Mouse (Mus musculus): Measurements from ENCODE around the gene Metrnl. TPM values are rescaled to one million over a fixed set of nuclear protein-coding genes. Genes with fewer than 3 reads are reported as not detected.
"Not testable (repeated sequence)": the region's sequence is repeated elsewhere in the genome, so short reads cannot be mapped to it uniquely, and the experiment has no call there.

Gene Metrnl
- 10 to 100 TPM in 3 of 4 experiments, 1 to 10 TPM in 1; 9.0 to 14.8 (median 12.3) TPM for total RNA-seq (2022)

DNA sequence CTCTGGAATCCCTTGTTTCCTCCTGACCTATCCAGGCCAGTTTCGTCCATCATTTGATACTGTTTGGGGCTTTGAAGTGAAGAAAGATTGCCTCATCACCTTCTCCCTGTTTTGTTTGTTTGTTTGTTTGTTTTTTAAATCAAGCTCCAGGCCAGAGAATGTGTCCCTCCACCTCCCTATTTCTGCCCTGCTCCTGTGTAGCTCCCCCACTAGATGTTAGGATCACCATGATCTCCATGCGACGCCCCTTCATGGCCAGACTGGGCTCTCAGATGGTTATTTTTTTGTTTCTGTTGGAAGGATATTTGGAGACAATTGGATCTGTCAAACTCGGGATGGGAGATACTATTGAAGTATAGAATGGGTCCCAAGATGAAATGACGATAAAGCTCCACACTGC lies at the start of gene Metrnl:
Gene Metrnl (plus strand): TSS at position 301 of the 400 bp plus-strand sequence.
- DNase-seq (ENCODE audit: low spot score in 2 of 2) = no peak

DNA sequence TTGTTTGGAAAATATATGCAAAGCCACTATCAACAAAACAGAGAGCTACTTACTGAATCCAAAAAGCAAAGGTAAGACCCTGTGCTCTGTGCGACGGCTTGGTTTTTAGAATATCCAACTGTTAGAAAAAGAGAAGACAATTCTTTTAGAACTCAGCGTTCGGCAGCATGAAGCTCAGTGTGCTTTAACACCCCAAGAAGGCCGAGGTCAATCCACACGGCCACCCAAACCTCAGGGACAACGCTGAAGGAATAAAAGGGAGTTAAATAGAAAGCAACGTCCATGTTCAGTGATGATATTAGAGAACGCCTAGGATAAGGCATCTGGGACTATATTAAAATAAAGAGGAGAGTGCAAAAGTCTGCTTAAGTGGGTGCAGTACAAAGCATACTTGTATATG lies 49.8 kb upstream of the Metrnl start:
- DNase-seq (ENCODE audit: low spot score in 2 of 2) = no peak

DNA sequence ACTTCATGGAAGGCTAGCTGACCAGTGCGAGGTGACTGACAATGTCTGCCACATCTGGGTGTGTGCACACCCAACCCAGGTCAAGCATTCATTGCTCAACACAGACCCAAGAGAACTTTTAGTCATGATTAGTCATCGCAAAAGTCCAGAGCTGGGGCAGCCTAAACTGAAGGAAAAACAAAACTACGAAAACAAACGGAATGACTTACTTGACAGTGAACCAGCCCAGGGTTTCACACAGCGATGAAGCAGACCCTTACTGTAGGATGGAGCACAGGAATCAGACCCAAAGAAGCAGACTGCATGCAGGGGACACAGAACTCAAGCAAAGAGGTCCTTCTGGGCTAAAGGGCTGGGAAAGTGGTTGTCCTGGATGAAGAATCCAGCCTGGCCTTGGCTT lies 49.4 kb upstream of the Metrnl start:
- DNase-seq (ENCODE audit: low spot score in 2 of 2) = no peak

DNA sequence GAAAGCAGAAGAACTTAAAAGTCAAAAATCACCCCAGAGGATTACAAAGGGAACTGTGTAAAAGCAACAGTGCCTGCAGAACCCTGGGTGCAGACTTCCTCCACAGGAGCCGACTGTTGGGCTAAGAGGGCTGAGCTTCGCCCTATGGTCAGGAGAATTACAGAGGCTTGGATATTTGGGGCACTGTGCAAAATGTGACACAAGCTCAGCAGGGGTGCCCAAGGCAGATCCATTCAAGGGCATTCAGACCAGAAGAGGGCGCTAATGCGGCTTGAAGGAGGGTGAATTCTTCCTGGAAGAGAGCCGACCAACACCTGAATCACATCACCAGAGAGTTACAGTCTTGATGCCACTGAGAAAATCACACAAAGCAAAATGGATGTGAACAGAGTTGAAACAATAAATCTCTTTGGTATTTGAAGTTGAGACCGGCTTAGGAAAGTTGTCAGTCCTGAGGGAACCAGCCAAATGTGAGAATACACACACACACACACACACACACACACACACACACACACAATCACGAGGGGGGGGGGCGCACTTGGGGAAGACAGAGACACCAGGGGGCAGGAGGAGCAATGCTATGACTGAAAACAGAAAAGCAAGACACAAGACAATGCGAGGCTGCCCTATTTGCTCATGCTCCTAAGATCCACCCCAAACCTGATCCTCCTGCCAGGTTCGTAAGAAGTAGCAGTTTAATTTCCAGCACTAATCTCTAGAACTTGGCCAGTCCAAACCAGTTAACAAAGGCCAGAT lies 48.6 kb upstream of the Metrnl start:
- DNase-seq (ENCODE audit: low spot score in 2 of 2) = peak in 1 of 2 experiments; percentile 40

DNA sequence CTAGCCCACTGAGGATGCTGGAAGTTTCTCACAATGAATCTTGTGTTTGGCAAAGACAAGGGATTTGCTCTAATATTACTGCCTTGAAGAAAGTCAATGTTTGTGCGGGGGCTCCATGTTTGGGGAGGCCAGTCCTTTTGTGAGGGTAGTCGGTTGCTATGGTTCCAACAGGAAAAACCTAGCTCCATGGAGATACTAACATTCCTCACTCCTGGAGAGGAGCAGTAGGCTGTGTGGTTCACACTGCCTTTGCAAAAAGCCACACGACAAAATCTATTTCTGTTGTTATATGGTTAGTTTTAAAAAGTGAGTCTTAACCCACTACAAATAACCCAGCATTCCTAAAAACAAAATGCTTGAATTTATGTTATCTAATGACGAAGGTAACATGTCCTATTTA lies 47.7 kb upstream of the Metrnl start:
- no peak for DNase-seq (ENCODE audit: low spot score in 2 of 2)

DNA sequence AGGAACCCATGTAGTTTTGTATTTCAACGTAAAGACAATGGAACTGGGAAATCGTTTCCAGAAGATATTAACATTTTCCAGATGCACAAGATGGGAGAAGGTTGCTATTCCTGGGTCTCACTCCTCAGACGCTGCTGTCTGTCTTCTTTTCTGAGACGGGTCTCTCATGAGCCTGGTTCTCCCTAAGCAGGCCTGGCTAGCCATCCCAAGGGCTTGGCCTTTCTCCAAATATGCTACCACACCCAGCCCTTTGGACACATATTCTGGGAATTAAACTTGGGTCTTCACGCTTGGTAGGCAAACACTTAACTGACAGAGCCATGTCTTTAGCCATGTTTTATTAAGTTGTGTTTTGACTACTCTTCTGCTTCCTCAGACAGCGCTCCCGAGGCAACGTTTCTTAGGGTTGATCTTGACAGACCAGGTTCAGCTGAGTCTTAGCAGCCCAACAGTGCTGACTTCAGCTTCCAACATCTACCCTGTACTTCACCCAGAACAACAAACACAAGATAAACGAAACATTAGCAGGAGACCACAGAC lies 46.9 kb upstream of the Metrnl start:
- no peak for DNase-seq (ENCODE audit: low spot score in 2 of 2)

DNA sequence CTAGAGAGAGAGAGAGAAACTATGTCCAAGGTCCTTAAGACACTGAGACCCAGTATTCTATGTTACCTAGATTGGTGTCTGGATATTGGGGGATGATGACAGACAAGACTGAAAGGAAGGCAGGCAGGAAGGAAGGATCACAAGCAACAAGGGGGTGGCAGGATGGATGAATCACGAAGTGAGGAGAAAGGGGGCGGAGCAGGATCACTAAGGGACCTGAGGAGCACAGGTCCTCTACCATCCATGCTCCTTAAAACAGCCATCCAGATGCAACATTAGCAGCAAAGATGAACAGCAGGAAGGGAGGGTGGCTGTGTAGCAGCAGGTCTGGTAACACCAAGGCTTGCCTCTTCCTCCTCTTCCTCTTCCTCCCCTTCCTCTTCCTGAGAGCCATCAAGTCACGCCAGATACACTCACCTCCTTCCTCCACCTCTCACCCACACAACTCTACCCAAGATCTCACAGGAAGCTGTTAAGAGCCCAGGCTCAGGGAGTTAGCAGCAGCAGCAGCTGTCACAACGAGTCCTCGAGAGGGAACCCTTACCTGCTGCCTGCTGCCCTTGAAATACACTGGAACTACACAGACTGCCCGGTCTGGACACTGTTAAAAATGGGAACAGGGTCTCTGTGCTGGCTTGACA lies 46.1 kb upstream of the Metrnl start:
- no peak for DNase-seq (ENCODE audit: low spot score in 2 of 2)

DNA sequence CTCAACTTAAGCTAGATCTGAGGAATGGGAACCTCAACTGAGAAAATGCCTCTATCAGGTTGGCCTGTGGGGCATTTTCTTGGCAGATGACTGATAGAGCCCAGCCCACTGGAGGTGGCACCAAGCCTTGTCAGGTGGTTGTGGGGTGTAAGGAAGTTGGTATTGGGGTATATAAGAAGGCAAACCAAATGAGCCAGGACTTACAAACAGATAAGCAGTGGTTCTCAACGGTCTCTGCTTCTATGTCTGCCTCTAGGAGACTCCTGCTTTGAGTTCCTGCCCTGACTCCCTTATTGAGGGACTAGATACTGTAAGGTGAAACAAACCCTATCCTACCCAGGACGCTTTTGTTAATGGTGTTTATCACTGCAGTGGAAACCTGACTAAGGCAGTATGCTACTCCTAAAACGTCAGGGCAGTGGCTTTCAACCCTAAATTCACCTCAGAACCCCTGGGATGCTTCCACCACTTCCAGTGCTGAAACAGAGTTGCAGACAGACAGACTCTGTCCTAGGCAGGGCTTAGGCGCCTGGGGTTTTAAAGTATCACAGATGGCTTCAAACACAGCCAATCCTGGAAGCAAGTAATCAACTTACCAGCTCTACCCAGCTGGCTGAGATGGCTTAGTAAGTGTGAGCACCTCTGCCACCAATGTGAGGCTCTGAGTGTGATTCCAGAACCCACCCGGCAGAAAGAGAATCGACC lies 45.4 kb upstream of the Metrnl start:
- no peak for DNase-seq (ENCODE audit: low spot score in 2 of 2)

DNA sequence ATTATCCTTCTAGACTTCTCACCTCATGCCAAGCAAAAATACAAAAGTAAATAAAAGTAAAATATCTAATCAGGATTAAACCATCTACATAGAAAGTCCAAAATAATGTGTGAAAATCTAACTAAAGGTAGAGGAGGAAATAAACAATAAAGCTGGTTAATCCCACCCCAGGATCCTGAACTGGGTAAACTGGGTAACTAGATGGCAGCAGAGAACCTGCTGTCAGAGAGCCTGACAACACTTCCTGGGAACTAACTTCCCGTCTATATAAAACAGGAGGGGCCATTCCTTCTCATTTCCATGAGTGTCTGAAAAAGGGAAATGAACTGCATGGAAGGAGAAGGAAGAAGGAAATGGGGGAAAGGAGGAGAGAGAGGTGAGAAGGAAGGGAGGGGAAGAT lies 43.2 kb upstream of the Metrnl start:
- DNase-seq (ENCODE audit: low spot score in 2 of 2) = no peak

DNA sequence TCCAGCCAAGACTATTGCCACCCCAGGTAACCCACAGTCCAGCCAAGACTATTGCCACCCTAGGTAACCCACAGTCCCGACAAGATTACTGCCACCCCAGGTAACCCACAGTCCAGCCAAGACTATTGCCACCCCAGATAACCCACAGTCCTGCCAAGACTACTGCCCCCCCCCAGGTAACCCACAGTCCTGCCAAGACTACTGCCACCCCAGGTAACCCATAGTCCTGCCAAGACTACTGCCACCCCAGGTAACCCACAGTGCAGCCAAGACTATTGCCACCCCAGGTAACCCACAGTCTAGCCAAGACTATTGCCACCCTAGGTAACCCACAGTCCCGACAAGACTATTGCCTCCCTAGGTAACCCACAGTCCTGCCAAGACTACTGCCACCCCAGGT lies 40.7 kb upstream of the Metrnl start:
- DNase-seq (ENCODE audit: low spot score in 2 of 2) = not testable (repeated sequence)

DNA sequence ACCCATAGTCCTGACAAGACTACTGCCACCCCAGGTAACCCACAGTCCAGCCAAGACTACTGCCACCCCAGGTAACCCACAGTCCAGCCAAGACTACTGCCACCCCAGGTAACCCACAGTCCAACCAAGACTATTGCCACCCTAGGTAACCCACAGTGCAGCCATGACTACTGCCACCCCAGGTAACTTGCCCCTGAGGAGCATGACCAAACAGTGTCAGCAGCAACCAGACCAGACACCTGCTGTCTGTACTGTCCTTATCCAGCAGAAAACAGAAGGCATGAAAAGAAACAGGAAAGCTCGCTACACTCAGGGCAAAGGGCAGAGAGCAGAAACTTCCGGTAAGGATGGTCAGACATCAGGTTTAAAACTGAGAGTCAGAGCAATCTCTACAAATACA lies 40.2 kb upstream of the Metrnl start:
- no peak for DNase-seq (ENCODE audit: low spot score in 2 of 2)

DNA sequence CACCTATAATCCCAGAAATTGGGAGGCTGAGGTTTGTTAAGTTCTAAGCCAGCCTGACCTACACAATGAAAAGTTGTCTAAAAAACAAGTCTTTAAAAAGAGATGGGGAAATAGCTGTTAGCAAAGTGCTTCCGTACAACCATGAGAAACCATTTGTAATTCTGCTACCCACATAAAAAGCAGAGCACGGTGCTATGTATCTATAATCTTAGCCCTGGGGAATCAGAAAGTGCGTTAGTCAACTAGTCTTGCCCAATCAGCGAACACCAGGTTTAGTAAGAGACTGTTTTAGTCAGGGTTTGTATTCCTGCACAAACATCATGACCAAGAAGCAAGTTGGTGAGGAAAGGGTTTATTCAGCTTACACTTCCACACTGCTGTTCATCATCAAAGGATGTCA lies 33.8 kb upstream of the Metrnl start:
- DNase-seq (ENCODE audit: low spot score in 2 of 2) = no peak

DNA sequence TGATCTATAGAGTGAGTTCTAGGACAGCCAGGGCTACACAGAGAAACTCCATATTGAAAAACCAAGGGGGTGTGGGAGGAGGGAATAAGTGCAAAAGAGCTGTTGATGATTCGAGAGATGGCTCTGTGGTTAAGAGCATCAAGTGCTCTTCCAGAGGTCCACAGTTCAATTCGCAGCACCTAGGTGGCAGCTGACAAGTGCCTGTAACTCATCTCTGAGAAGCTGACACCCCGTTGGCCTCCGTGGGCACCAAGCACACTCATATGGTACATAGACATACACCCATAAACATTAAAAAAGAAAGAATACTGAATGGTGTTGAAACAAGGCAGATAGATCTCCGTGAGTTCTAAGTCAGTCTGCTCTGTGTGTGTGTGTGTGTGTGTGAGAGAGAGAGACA lies 32.6 kb upstream of the Metrnl start:
- no peak for DNase-seq (ENCODE audit: low spot score in 2 of 2)

DNA sequence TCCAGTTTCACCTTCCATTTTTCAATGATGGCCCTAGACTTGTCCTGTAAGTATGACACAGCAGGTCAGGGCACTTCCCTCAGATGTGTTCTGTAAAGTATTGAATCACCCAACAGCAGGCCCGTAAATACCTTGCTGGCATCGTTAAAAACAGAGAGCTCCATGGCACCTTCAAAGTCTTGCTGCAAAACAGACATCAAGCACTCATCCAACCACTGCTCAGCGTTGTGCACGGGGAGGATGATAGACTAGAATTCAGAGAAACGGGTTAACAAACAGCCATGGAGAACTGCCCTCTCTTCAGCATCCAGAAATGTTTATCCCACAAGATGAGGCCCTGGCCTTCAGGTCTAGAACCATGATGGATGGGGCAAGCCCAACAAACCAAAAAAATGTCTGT lies 30.4 kb upstream of the Metrnl start:
- no peak for DNase-seq (ENCODE audit: low spot score in 2 of 2)

DNA sequence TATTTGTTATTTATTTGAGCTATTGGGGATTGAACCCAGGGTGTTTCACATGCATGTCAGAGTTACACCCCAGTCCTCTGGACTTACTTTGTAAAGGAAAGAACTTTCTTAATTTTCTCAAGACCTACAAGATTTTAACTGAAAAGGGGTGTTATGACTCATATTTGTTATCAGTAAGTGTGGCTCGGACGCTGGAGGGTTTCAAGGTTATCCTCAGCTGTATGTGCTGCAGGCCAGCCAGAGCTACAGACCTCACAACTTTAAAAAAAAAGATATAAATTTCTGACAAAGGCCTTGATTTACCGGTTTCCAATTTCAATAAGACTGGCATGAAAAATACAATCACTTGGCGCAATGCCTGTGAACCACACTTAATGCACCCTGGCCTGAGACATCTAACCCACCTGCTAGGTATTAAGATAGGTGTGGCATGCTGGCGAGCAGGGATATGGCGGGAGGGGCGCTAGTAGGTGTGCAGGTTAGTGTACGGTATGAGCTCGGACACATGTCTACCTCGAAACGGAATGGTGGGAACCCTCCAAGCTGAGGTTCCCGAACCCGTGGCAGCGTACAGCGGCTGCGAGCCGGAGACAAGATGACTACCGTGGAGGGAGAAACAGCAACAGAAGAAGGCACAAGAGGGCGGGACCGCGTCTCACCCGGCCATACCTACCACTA lies 28.9 kb upstream of the Metrnl start:
- peak in 1 of 2 experiments; percentile 20 for DNase-seq (ENCODE audit: low spot score in 2 of 2)

DNA sequence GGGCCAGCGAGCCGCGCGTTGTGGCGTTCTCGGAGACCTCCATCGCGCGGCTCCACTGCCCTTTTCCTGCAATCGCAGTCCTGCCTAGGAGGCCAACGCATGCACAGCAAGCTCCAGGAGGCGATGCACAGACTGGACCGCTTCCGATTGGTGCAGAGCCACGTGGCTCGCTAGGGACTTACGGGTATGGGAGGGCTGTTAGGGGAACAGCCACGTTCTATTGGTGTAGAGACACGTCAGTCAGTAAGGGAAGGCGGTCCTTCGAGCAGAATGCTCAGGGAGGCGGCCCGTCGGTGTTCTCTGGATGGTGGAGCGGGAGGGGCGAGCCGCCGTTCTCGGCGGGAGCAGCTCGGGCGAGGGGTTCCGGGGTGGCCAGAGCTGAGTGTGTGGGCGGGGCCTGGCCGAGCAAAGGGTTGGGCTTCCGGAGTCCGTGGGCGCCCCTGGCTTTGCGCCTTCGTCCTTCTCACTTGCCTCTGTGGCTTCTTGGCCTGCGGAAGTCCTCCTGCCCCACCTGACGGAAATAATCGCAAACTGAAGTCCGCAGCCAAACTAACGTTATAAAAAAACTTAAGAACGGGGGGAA lies 28.3 kb upstream of the Metrnl start, which contains the start of gene B3gntl1:
Gene B3gntl1 (minus strand): TSS at position 164 of the 583 bp plus-strand sequence.
- peak; percentile 99 to 100 for DNase-seq (ENCODE audit: low spot score in 2 of 2)

DNA sequence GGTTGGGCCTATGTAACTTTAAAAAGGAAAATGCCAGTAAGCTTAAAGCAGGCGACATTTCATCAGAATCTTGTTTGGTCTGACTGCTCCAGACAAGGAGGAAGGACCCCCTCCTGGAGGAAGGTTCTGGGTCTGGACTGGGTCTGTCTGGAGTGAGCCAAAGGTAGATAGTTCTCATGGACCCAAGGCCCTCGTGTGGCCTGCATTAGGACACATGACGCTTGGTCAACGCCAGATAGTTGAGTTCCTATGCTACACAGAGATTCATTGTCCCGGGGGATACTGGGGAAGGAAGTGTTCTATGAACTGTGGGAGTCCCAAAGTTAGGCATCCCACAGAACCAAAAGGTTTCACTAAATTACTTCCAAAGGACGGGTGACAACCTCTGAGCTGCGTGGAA lies 27.7 kb upstream of the Metrnl start:
- no peak for DNase-seq (ENCODE audit: low spot score in 2 of 2)

DNA sequence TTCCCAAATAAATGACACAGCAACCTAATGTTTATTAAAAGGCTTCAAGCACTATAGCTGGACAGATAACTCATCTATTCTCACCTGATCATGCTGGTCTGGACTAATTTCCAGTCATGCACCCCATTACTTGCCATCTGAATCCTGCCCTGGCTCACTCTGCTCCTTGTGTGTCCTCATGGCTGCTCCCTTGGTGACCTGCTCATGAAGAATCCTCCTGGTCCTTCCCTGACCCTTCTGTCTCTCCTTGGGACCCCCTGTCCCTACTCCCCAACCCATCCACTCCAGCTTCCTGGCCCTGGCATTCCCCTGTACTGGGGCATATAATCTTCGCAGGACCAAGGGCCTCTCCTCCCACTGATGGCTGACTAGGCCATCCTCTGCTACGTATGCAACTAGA lies 24.5 kb upstream of the Metrnl start:
- no peak for DNase-seq (ENCODE audit: low spot score in 2 of 2)

DNA sequence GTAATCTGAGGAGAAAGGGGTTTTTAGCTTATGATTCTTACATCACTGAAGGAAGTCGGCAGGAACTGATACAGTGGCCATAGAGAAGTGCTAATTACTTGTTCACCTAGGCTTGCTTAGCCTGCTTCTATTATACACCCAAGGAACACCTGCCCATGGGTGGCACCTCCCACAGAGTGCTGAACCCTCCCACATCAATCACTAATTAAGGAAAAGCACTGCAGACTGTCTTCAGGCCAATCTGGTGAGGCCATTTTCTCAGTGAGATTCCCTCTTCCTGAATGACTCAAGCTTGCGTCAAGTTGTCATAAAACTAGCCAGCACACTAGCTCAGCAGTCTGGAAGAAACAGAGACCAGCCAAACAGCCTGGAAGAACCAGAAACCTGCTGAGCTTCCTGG lies 21.8 kb upstream of the Metrnl start:
- DNase-seq (ENCODE audit: low spot score in 2 of 2) = peak in 1 of 2 experiments; percentile 12

DNA sequence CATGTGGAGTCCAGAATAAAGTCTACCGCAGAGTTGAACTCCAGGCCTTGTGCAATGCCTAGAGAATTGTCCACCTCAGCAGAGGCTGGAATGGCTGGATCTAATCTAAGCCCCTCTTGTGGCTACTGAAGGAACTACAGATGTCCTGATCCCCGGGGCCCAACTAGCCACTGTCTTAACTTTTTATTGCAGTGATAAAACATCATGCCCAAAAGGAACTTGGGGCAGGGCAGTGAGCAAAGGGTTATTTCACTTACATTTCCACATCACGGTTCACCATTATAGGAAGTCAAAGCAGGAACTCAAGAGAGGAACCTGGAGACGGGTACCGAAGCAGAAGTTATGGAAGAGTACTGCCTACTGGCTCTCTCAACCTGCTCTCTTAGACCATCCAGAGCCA lies 20.6 kb upstream of the Metrnl start:
- DNase-seq (ENCODE audit: low spot score in 2 of 2) = no peak

DNA sequence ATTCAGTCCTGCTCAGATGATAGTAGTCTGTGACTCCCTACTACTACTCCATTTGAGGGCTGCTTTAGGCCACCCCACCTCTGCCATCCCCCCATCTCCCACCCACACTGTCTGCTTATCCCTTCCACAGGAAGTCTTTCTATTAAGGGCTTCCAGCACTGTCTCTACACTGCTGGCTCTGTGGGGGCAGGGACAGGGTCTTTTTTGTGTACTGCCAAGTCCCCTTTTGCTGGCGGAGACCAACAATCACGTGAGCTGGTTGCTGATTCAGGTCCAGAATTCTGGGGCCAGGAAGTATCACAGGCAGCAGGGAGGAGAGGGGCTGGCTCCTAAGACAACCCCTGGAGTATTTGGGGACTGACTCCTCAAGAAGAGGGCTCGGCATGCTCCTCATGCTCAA lies 18.1 kb upstream of the Metrnl start:
- no peak for DNase-seq (ENCODE audit: low spot score in 2 of 2)
